Mouse (Mus musculus) spleen, postnatal 4 days (tissue): ENCODE data around the gene Gpr142.

Experiments used
- DNase-seq, 2 experiments: peaks; one replicate each; pipeline ENCODE4 v3.0.0; 2022; ENCODE audit warnings: low spot score in 2 of 2

Gpr142 gene

GRCm38 (mm10) chr11:114844464-114845220 lies 45.9 kb downstream of the Gpr142 start:
- DNase-seq, result no peak

- DNase-seq, result no peak
Measured at GRCm38 (mm10) chr11:114846336-114846735, 47.6 kb downstream of the Gpr142 start.

- no peak for DNase-seq
Measured at GRCm38 (mm10) chr11:114847008-114847407, 48.3 kb downstream of the Gpr142 start.

GRCm38 (mm10) chr11:114849572-114849971 lies 50.8 kb downstream of the Gpr142 start:
- DNase-seq, result no peak

GRCm38 (mm10) chr11:114850066-114850451 lies 51.3 kb downstream of the Gpr142 start:
- no peak for DNase-seq

- DNase-seq, result no peak
Measured at GRCm38 (mm10) chr11:114850452-114851268, 51.9 kb downstream of the Gpr142 start, which contains the start of gene Gprc5c. Gene Gprc5c (plus strand): TSS chr11:114851152.

- no peak for DNase-seq
Measured at GRCm38 (mm10) chr11:114851269-114851607, 52.5 kb downstream of the Gpr142 start.

GRCm38 (mm10) chr11:114851608-114852310 lies 53.0 kb downstream of the Gpr142 start:
- DNase-seq, result no peak

GRCm38 (mm10) chr11:114852311-114853173 lies 53.8 kb downstream of the Gpr142 start:
- DNase-seq, result peak in 1 of 2 experiments; percentile 56

GRCm38 (mm10) chr11:114853174-114853838 lies 54.6 kb downstream of the Gpr142 start:
- DNase-seq, result no peak

- DNase-seq, result no peak
Measured at GRCm38 (mm10) chr11:114854581-114854980, 55.9 kb downstream of the Gpr142 start.

GRCm38 (mm10) chr11:114856125-114856524 lies 57.4 kb downstream of the Gpr142 start:
- DNase-seq, result no peak
